Mouse (Mus musculus) midbrain, embryonic 13.5 days (tissue): ENCODE data around the gene Nr5a1. TPM values are rescaled to one million over a fixed set of nuclear protein-coding genes. Genes with fewer than 3 reads are reported as not detected.
A peak's percentile ranks its signal among the peaks of the same experiment; 100 is the strongest.

Experiments used
- ATAC-seq: fragments of 200-750 bp; cut with Nextera tagmentation; 2 replicates; pipeline ENCODE4 v1.8.0; 2017; ENCODE audit warnings: mild to moderate bottlenecking, moderate TSS enrichment, moderate library complexity
- H3K27ac ChIP-seq: fragments of 300-500 bp; sonication (generic); 2 replicates; pipeline ENCODE4 v1.5.1; 2015; ENCODE audit warnings: inconsistent platforms, mild to moderate bottlenecking, moderate library complexity
- H3K27me3 ChIP-seq: fragments of 300-500 bp; sonication (generic); 2 replicates; pipeline ENCODE4 v1.6.1; 2015; ENCODE audit warnings: mild to moderate bottlenecking, inconsistent platforms
- H3K36me3 ChIP-seq: fragments of 300-500 bp; sonication (generic); 2 replicates; pipeline ENCODE4 v1.6.1; 2015; ENCODE audit warnings: mild to moderate bottlenecking, inconsistent platforms
- H3K4me1 ChIP-seq: fragments of 300-500 bp; sonication (generic); replicated peaks from 2 replicates; pipeline ENCODE4 v1.6.1; 2015; ENCODE audit warnings: inconsistent platforms
- H3K4me2 ChIP-seq: fragments of 300-500 bp; sonication (generic); replicated peaks from 2 replicates; pipeline ENCODE4 v1.6.1; 2015; ENCODE audit warnings: moderate library complexity, mild to moderate bottlenecking, inconsistent platforms
- H3K4me3 ChIP-seq: fragments of 300-500 bp; sonication (generic); replicated peaks from 2 replicates; pipeline ENCODE4 v1.5.1; 2015; ENCODE audit warnings: mild to moderate bottlenecking, inconsistent platforms
- H3K9ac ChIP-seq: fragments of 300-500 bp; sonication (generic); replicated peaks from 2 replicates; pipeline ENCODE4 v1.6.1; 2015; ENCODE audit warnings: mild to moderate bottlenecking, inconsistent platforms
- H3K9me3 ChIP-seq: fragments of 300-500 bp; sonication (generic); 2 replicates; pipeline ENCODE4 v1.6.1; 2016; ENCODE audit warnings: mild to moderate bottlenecking, inconsistent platforms
- WGBS: fragments of 180-500 bp; shearing (Covaris S2); methylation state at CpG from one replicate; pipeline ENCODE4 v1.1.7; 2015; 5-methylcytosine and 5-hydroxymethylcytosine counted together
- polyA plus RNA-seq: library from polyadenylated mRNA; unstranded; fragments of >200 nt; fragmentation: Nextera tagmentation; extraction: Ambion mirVana; gene quantifications from 2 replicates; pipeline ENCODE4 v1.2.1, GENCODE M21; 2015

Gene Nr5a1
- polyA plus RNA-seq, 1 experiment from 2014 or later: 0.77 TPM

DNA sequence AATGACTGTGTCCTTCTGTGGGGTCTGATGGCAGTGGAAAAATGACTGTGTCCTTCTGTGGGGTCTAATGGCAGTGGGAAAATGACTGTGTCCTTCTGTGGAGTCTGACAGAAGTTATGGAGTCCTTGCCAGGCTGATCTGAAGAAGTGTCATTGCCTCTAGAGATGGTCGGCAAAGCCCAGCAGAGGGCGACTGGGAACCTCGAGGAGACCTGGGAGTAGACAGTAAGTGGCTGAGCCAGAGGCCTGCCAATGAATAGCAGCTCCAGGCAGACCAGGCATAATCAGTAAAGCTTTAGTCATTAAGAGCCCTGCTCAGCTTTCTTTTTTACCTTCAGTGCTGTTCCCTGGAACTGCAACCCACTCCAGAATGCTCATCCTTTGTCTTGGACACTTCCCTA is 68.4 kb downstream of the Nr5a1 start:
- WGBS: 1% methylated on average over 3 of the region's 3 CpGs
- Histone ChIP-seq H3K4me1 (peaks cover 29% of the 10 kb centered on the region), H3K4me3 (no peak overlapping the region), H3K27me3 (no peaks in the 10 kb centered on the region), H3K9ac (no peak overlapping the region), H3K36me3 (peaks cover 10% of the 10 kb centered on the region), H3K27ac (no peak overlapping the region), H3K4me2 (no peak overlapping the region), H3K9me3 (no peaks in the 10 kb centered on the region; the same call in 1 of the 2 replicates)
- peak; percentile 55; the same call in 1 of the 2 replicates for ATAC-seq

DNA sequence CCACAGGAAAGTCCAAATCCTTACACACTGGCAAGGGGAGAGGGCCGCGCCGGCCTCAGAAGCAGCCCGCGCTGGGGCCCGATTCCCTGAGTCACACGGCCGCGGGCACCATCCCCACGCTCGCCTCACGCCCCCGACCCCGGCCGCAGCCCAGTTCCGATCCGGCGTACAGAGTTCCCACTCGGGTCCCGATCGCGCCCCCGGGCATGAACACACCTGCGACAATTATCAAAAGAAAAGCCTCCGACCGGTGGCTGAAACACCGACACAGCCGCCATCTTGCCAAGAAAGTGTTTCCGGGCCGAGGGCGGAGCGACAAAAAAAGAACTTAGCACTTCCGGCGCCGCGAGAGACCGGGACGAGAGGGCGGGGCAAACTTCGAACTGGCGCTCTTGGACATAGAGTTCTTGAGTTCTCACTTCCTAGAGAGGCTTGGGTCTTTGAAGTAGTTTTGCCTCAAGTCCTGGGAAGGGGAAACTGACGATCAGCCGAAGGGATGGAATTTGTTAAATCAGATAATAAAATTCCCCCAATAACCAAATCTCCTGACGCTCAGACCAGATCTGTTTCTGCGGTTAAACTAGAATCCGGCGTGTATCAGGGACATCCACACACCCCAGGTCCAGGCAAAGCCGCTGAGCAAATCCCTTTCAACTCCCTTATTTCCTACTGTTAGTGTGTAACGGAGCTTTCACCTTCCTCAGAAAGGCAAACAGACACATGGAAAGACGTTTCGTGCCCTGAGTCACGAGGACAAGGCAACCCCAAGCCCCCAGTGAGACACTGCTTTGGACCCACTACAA is 70.5 kb downstream of the Nr5a1 start, which contains the start of gene Psmb7:
Psmb7 (minus strand) TSS at position 463 of the 803 bp plus-strand sequence.
- Histone ChIP-seq H3K4me3 (peak within 1 kb of the TSS; percentile 91), H3K9ac (peak within 1 kb of the TSS; percentile 90), H3K36me3 (peaks cover 29% of the 10 kb centered on the region), H3K27me3 (no peaks in the 10 kb centered on the region), H3K4me2 (peak within 1 kb of the TSS; percentile 96), H3K27ac (peak within 1 kb of the TSS; percentile 62), H3K9me3 (no peaks in the 10 kb centered on the region; the same call in 1 of the 2 replicates), H3K4me1 (peaks cover 29% of the 10 kb centered on the region)
- WGBS: 2% methylated on average over 52 of the region's 52 CpGs
- peak; percentile 78 for ATAC-seq

Other genes starting within 250 kb of the Nr5a1 start
- 63.2 and 72.9 TPM in 2 replicates for gene Nek6, start 202.9 kb downstream of the Nr5a1 start, polyA plus RNA-seq
- 310 and 330 TPM in 2 replicates for gene Psmb7, start 70.5 kb downstream of the Nr5a1 start, polyA plus RNA-seq
- gene Nr6a1, start 213.1 kb upstream of the Nr5a1 start, polyA plus RNA-seq: 1.9 and 2.0 TPM in 2 replicates
- 2.2 and 2.4 TPM in 2 replicates for gene Olfml2a, start 217.4 kb upstream of the Nr5a1 start, polyA plus RNA-seq